Mouse (Mus musculus) kidney, adult 2 months (tissue): ENCODE measurements at regions not wholly inside any gene's neighbourhood (a gene's known extent, or its start where the extent isn't known, plus 50 kb on each side); places are given as distances from the start of the nearest gene placed in this dataset.
"Not testable (repeated sequence)": the region's sequence is repeated elsewhere in the genome, so short reads cannot be mapped to it uniquely, and the experiment has no call there.

ENCODE experiments used
- DNase-seq: peaks from one replicate; pipeline ENCODE4 v3.0.0; 2021
- H3K27ac ChIP-seq: fragments of 200-500 bp; 2 replicates; pipeline ENCODE4 v1.5.1; 2012; ENCODE audit warnings: low read depth, low read length, control low read depth, inconsistent platforms; ENCODE audit not compliant: insufficient read depth
- H3K27me3 ChIP-seq: fragments of 200-500 bp; replicated peaks from 2 replicates; pipeline ENCODE4 v1.6.1; 2012; ENCODE audit warnings: mild to moderate bottlenecking, moderate library complexity, low read length, inconsistent platforms; ENCODE audit not compliant: control insufficient read depth, insufficient read depth
- H3K36me3 ChIP-seq: fragments of 200-500 bp; 2 replicates; pipeline ENCODE4 v1.6.1; 2012; ENCODE audit warnings: mild to moderate bottlenecking, moderate library complexity, low read length, inconsistent platforms; ENCODE audit not compliant: control insufficient read depth, insufficient read depth
- H3K4me1 ChIP-seq: fragments of 200-500 bp; 2 replicates; pipeline ENCODE4 v1.6.1; 2011; ENCODE audit warnings: low read length; ENCODE audit not compliant: control insufficient read depth, insufficient read depth
- H3K4me3 ChIP-seq: fragments of 200-500 bp; 2 replicates; pipeline ENCODE4 v1.5.1; 2011; ENCODE audit warnings: mild to moderate bottlenecking, low read depth, low read length, control low read depth; ENCODE audit not compliant: insufficient read depth
- CTCF ChIP-seq: fragments of 200-500 bp; conservative IDR thresholded peaks from 2 replicates; pipeline ENCODE4 v1.5.1; 2011; ENCODE audit warnings: low read depth, mild to moderate bottlenecking, control low read depth, low read length, moderate library complexity, mixed read lengths; ENCODE audit not compliant: insufficient read depth, insufficient read length
- POLR2A ChIP-seq: fragments of 200-500 bp; IDR thresholded peaks from one replicate; pipeline ENCODE4 v1.6.1; 2011; ENCODE audit warnings: low read depth, low read length, control low read depth
- WGBS: fragments of 180-500 bp; shearing (Covaris S2); methylation state at CpG from one replicate; pipeline ENCODE4 v1.1.7; 2018; 5-methylcytosine and 5-hydroxymethylcytosine counted together

- no peaks in the 10 kb centered on the region for H3K27me3 ChIP-seq
- no peak overlapping the region for H3K27ac ChIP-seq
- TF ChIP-seq CTCF, result no peak
- TF ChIP-seq POLR2A, result no peak
- no peak overlapping the region for H3K4me3 ChIP-seq
- no peaks in the 10 kb centered on the region for H3K4me1 ChIP-seq
- H3K36me3 ChIP-seq, result no peaks in the 10 kb centered on the region
- DNase-seq, result no peak
- 67% methylated on average over 7 of the region's 7 CpGs for WGBS
Measured at GRCm38 (mm10) chr2:11051621-11052020, 120.3 kb upstream of the Prkcq start.

GRCm38 (mm10) chr2:11059731-11060425, 112.0 kb upstream of the Prkcq start:
- H3K27me3 ChIP-seq, result no peaks in the 10 kb centered on the region
- peak; percentile 65 for DNase-seq

GRCm38 (mm10) chr2:11067384-11067783, 104.5 kb upstream of the Prkcq start:
- no peak for TF ChIP-seq POLR2A
- TF ChIP-seq CTCF, result no peak

More at GRCm38 (mm10) chr2:11059731-11060425, 112.0 kb upstream of the Prkcq start:
- Histone ChIP-seq H3K4me1 (no peaks in the 10 kb centered on the region), H3K4me3 (no peak overlapping the region), H3K27ac (no peak overlapping the region), H3K36me3 (no peaks in the 10 kb centered on the region)
- TF ChIP-seq POLR2A (no peak), CTCF (peak; percentile 80)
- 17% methylated on average over 9 of the region's 9 CpGs for WGBS

GRCm38 (mm10) chr2:11083536-11083935, 88.4 kb upstream of the Prkcq start:
- H3K27me3 ChIP-seq, result no peaks in the 10 kb centered on the region
- no peak for DNase-seq
- TF ChIP-seq CTCF (no peak), POLR2A (no peak)
- no peak overlapping the region for H3K4me3 ChIP-seq
- no peak overlapping the region for H3K27ac ChIP-seq
- no peaks in the 10 kb centered on the region for H3K4me1 ChIP-seq
- no peaks in the 10 kb centered on the region for H3K36me3 ChIP-seq
- WGBS, result 88% methylated on average over 3 of the region's 3 CpGs

More at GRCm38 (mm10) chr2:11067384-11067783, 104.5 kb upstream of the Prkcq start:
- H3K27ac ChIP-seq, result no peak overlapping the region
- no peaks in the 10 kb centered on the region for H3K36me3 ChIP-seq
- H3K4me3 ChIP-seq, result no peak overlapping the region
- DNase-seq, result no peak
- 82% methylated on average over 4 of the region's 4 CpGs for WGBS
- H3K4me1 ChIP-seq, result no peaks in the 10 kb centered on the region
- H3K27me3 ChIP-seq, result no peaks in the 10 kb centered on the region

GRCm38 (mm10) chr2:11086996-11087395, 84.9 kb upstream of the Prkcq start:
- Histone ChIP-seq H3K4me3 (no peak overlapping the region), H3K27ac (no peak overlapping the region), H3K4me1 (no peaks in the 10 kb centered on the region), H3K27me3 (no peaks in the 10 kb centered on the region), H3K36me3 (no peaks in the 10 kb centered on the region)
- TF ChIP-seq CTCF (peak; percentile 61), POLR2A (no peak)
- WGBS, result 37% methylated on average over 1 of the region's 1 CpGs
- DNase-seq, result peak; percentile 30

GRCm38 (mm10) chr2:11099834-11100622, 71.9 kb upstream of the Prkcq start:
- WGBS, result 31% methylated on average over 34 of the region's 34 CpGs
- H3K27ac ChIP-seq, H3K27me3 ChIP-seq, H3K4me1 ChIP-seq, H3K36me3 ChIP-seq, DNase-seq: not testable (repeated sequence)
- H3K4me3 ChIP-seq, result peak overlapping the region; percentile 10; the same call in 1 of the 2 replicates

GRCm38 (mm10) chr2:11113191-11113590, 58.7 kb upstream of the Prkcq start:
- DNase-seq, result peak; percentile 72
- Histone ChIP-seq H3K4me3 (no peak overlapping the region), H3K27ac (no peak overlapping the region), H3K36me3 (no peaks in the 10 kb centered on the region), H3K27me3 (no peaks in the 10 kb centered on the region), H3K4me1 (no peaks in the 10 kb centered on the region)
- WGBS, result 38% methylated on average over 8 of the region's 8 CpGs
- TF ChIP-seq POLR2A, result no peak
- peak; percentile 54 for TF ChIP-seq CTCF

- 93% methylated on average over 1 of the region's 1 CpGs for WGBS
- H3K27me3 ChIP-seq, result no peaks in the 10 kb centered on the region
- TF ChIP-seq POLR2A, result no peak
- no peak for TF ChIP-seq CTCF
- H3K4me3 ChIP-seq, result no peak overlapping the region
- no peaks in the 10 kb centered on the region for H3K36me3 ChIP-seq
- H3K4me1 ChIP-seq, result no peaks in the 10 kb centered on the region
- DNase-seq, result no peak
- H3K27ac ChIP-seq, result no peak overlapping the region
Measured at GRCm38 (mm10) chr2:11118625-11119024, 53.3 kb upstream of the Prkcq start.
